Mouse (Mus musculus) midbrain, postnatal 0 days (tissue): ENCODE measurements around the gene Sds. TPM values are rescaled to one million over a fixed set of nuclear protein-coding genes. Genes with fewer than 3 reads are reported as not detected.

Source experiments
- ATAC-seq: fragments of 200-750 bp; cut with Nextera tagmentation; 2 replicates; pipeline ENCODE4 v1.8.0; 2017; ENCODE audit warnings: moderate number of reproducible peaks, mild to moderate bottlenecking, moderate TSS enrichment, moderate library complexity; ENCODE audit not compliant: low FRiP score
- DNase-seq: peaks from one replicate; pipeline ENCODE4 v3.0.0-alpha.2; 2015; ENCODE audit warnings: low spot score
- H3K27ac ChIP-seq: fragments of 300-500 bp; sonication (generic); 2 replicates; pipeline ENCODE4 v1.5.1; 2014; ENCODE audit warnings: low read depth, mild to moderate bottlenecking, low read length, mixed read lengths
- H3K27me3 ChIP-seq: fragments of 300-500 bp; sonication (generic); 2 replicates; pipeline ENCODE4 v1.6.1; 2014; ENCODE audit warnings: low read length, control low read depth, mixed read lengths; ENCODE audit not compliant: insufficient read depth
- H3K36me3 ChIP-seq: fragments of 300-500 bp; sonication (generic); 2 replicates; pipeline ENCODE4 v1.6.1; 2014; ENCODE audit warnings: low read length, control low read depth, mixed read lengths; ENCODE audit not compliant: insufficient read depth
- H3K4me1 ChIP-seq: fragments of 300-500 bp; sonication (generic); 2 replicates; pipeline ENCODE4 v1.6.1; 2014; ENCODE audit warnings: mild to moderate bottlenecking, control low read depth, antibody characterized with exemption, low read length, mixed read lengths; ENCODE audit not compliant: insufficient read depth
- H3K4me2 ChIP-seq: fragments of 300-500 bp; sonication (generic); 2 replicates; pipeline ENCODE4 v1.6.1; 2014; ENCODE audit warnings: low read depth, mild to moderate bottlenecking, low read length, mixed read lengths; ENCODE audit not compliant: poor library complexity, severe bottlenecking
- H3K4me3 ChIP-seq: fragments of 300-500 bp; sonication (generic); 2 replicates; pipeline ENCODE4 v1.5.1; 2014; ENCODE audit warnings: low read depth, mild to moderate bottlenecking, low read length, moderate library complexity
- H3K9ac ChIP-seq: fragments of 300-500 bp; sonication (generic); replicated peaks from 2 replicates; pipeline ENCODE4 v1.6.1; 2014; ENCODE audit warnings: mild to moderate bottlenecking, low read length, moderate library complexity, mixed read lengths; ENCODE audit not compliant: poor library complexity, severe bottlenecking
- H3K9me3 ChIP-seq: fragments of 300-500 bp; sonication (generic); 2 replicates; pipeline ENCODE4 v1.6.1; 2016; ENCODE audit warnings: low read length, control low read depth
- CTCF ChIP-seq: IDR thresholded peaks from 2 replicates; pipeline ENCODE4 v1.5.1; 2016; ENCODE audit warnings: antibody characterized with exemption, mild to moderate bottlenecking
- WGBS: fragments of 180-500 bp; shearing (Covaris S2); extraction: QIAGEN DNeasy Blood & Tissue Kit; methylation state at CpG from one replicate; pipeline ENCODE4 v1.1.7; 2014; 5-methylcytosine and 5-hydroxymethylcytosine counted together
- polyA plus RNA-seq: library from polyadenylated mRNA; unstranded; fragments of >200 nt; fragmentation: Nextera tagmentation; extraction: Ambion mirVana; gene quantifications from 2 replicates; pipeline ENCODE4 v1.2.1, GENCODE M21; 2015
- total RNA-seq: library from RNA; depleted of rRNA; stranded (reverse); fragments of >200 nt; gene quantifications from 2 replicates; pipeline ENCODE4 v1.2.3, GENCODE M21; 2014

The Sds gene
- total and polyA plus RNA-seq, 2 experiments from 2014 or later: 0.17 TPM; not detected in 1

DNA sequence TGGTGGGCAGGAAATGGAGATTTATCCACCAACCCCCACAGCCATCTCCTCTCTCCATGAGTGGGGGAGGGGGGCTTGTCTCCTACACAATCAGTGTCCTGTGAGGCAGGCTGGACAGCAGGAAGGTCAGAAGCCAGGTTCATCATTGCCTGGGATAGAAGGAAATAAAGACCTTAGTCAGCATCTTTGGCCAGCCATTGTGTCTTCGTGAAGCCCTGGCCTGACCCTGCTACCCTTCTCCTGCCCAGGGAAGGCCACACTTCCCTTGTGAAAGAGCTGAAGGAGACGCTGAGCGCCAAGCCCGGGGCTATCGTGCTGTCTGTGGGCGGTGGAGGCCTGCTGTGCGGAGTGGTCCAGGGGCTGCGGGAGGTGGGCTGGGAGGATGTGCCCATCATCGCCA, 4.9 kb downstream of the Sds start:
- no peak overlapping the region for H3K4me2 ChIP-seq
- no peaks in the 10 kb centered on the region for H3K4me1 ChIP-seq
- no peak for DNase-seq
- H3K9ac ChIP-seq: no peak overlapping the region
- peaks cover 27% of the 10 kb centered on the region for H3K36me3 ChIP-seq
- H3K4me3 ChIP-seq: no peak overlapping the region
- H3K9me3 ChIP-seq: no peaks in the 10 kb centered on the region
- H3K27me3 ChIP-seq: no peaks in the 10 kb centered on the region
- ATAC-seq: no peak
- WGBS: 63% methylated on average over 9 of the region's 9 CpGs
- no peak overlapping the region for H3K27ac ChIP-seq
- TF ChIP-seq CTCF: no peak

DNA sequence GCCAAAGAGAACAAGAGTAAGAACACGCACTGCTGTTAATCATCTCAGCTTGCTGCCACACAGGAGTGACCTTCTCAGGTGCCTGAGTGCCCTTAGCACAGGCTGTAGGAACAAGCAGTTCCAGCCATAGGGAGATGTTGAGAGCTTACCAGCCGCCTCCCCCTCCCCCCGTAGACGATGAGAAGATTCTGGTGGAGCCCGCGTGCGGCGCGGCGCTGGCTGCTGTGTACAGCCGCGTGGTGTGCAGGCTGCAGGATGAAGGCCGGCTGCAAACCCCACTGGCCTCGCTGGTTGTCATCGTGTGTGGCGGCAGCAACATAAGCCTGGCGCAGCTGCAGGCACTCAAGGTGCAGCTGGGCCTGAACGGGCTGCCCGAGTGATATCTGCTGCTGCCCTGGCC, 7.1 kb downstream of the Sds start:
- no peak overlapping the region for H3K4me3 ChIP-seq
- DNase-seq (no peak), ATAC-seq (no peak)
- TF ChIP-seq CTCF: no peak
- 87% methylated on average over 19 of the region's 19 CpGs for WGBS
- H3K27ac ChIP-seq: no peak overlapping the region
- H3K36me3 ChIP-seq: peaks cover 37% of the 10 kb centered on the region
- no peaks in the 10 kb centered on the region for H3K9me3 ChIP-seq
- H3K27me3 ChIP-seq: no peaks in the 10 kb centered on the region
- H3K4me1 ChIP-seq: no peaks in the 10 kb centered on the region
- H3K9ac ChIP-seq: no peak overlapping the region
- no peak overlapping the region for H3K4me2 ChIP-seq

DNA sequence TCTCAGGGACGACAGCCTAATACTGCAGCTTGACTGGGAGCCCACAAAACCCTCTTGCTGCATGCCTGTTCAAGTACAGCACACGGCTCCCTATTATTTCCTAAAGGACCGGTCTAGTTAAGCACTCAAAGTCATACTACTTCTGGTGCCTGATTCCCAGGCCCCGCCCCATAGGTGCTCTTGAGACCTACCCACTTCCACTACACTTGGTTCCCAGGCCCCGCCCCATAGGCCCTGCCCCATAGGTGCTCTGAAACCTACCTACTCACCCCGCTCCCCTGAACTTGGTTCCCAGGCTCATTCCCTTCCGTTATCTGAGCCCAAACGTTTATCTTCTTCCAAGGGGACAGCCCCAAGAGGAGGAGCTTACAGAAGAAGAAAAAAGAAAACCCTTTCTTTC, 11.5 kb downstream of the Sds start:
- ATAC-seq: no peak
- no peak for TF ChIP-seq CTCF
- Histone ChIP-seq H3K9ac (no peak overlapping the region), H3K36me3 (peaks cover 45% of the 10 kb centered on the region), H3K27ac (no peak overlapping the region), H3K4me1 (no peaks in the 10 kb centered on the region), H3K4me3 (no peak overlapping the region), H3K27me3 (no peaks in the 10 kb centered on the region), H3K4me2 (no peak overlapping the region), H3K9me3 (no peaks in the 10 kb centered on the region)
- DNase-seq: no peak
- 87% methylated on average over 8 of the region's 8 CpGs for WGBS

DNA sequence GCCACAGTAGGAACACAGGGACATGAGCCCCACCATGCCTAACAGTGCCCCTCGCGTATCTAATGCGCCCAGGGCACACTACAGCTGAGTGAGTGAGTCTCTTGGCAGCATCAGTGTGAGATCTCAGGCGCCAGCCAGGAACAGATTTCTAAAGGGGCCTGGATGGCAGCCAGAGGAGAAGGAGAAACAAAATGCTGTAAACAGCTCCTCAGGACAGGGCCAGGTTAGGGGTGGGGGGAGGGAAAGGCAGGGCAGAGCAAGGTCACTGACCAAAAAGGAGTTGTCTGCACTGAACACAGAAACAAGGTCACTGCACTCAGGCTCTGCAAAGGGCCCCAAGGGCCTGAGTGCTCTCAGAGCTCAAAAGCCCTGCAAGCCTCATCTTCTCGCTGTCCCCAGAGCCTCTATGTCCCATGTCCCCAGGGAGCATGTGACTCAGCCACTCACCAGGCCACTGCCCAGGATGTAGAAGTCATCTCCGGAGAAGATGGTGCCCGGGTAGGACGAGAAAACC, 14.4 kb downstream of the Sds start:
- H3K4me3 ChIP-seq: no peak overlapping the region
- H3K9ac ChIP-seq: no peak overlapping the region
- DNase-seq: peak; percentile 76
- H3K27ac ChIP-seq: no peak overlapping the region; the same call in 1 of the 2 replicates
- ATAC-seq: no peak; the same call in 1 of the 2 replicates
- H3K4me1 ChIP-seq: no peaks in the 10 kb centered on the region
- TF ChIP-seq CTCF: no peak
- no peaks in the 10 kb centered on the region for H3K27me3 ChIP-seq
- H3K4me2 ChIP-seq: no peak overlapping the region
- WGBS: 78% methylated on average over 8 of the region's 8 CpGs
- H3K36me3 ChIP-seq: peaks cover 34% of the 10 kb centered on the region
- no peaks in the 10 kb centered on the region for H3K9me3 ChIP-seq

DNA sequence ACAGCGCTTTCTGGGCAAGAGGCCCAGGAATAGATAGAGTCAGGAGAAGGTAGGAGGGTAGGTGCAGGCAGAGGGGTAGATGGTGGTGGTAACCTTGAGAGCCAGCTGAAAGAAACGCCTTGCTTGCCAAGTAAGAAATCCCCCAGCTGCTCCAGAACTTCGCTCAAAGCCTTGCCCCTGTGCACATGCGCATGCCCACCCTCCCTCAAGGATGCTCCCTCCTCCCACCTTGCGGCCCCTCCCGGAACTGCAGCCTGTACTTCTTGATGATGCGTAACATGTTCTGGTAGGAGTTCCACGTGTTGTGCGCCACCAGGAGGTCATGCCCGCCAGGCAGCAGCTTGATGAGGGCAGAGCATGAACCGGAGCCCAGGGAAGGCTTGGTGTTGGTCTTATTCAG, 16.1 kb downstream of the Sds start:
- ATAC-seq: no peak
- peak; percentile 53 for DNase-seq
- H3K4me3 ChIP-seq: no peak overlapping the region
- no peak overlapping the region for H3K27ac ChIP-seq
- no peaks in the 10 kb centered on the region for H3K27me3 ChIP-seq
- peaks cover 25% of the 10 kb centered on the region for H3K36me3 ChIP-seq
- TF ChIP-seq CTCF: peak; percentile 73
- no peak overlapping the region for H3K9ac ChIP-seq
- no peaks in the 10 kb centered on the region for H3K4me1 ChIP-seq
- WGBS: 59% methylated on average over 11 of the region's 11 CpGs
- no peaks in the 10 kb centered on the region for H3K9me3 ChIP-seq
- H3K4me2 ChIP-seq: no peak overlapping the region

DNA sequence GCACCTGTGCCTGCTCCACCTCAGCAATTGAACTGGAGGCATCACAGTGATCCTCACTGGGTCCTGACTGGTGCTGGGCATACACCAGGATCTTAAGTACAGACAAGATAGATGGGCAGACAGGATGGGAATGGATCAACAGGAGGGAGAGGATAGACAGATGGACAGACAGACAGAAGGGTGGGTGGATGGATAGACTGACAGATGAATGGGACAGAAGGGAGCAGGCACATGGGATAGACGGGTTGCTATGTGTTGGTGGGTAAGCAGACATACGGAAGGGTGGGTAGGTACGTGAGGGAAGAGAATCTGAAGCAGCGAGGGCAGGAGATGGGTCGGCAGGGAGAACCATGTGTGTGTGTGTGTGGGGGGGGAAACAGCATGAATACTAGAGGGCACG, 17.1 kb downstream of the Sds start:
- TF ChIP-seq CTCF: no peak
- H3K27ac ChIP-seq: no peak overlapping the region
- no peaks in the 10 kb centered on the region for H3K4me1 ChIP-seq
- no peak for DNase-seq
- H3K36me3 ChIP-seq: peaks cover 27% of the 10 kb centered on the region
- no peak overlapping the region for H3K4me3 ChIP-seq
- H3K9ac ChIP-seq: no peak overlapping the region
- H3K27me3 ChIP-seq: no peaks in the 10 kb centered on the region
- no peak for ATAC-seq
- WGBS: 87% methylated on average over 6 of the region's 6 CpGs
- no peaks in the 10 kb centered on the region for H3K9me3 ChIP-seq
- H3K4me2 ChIP-seq: no peak overlapping the region
